Mouse (Mus musculus): Measurements from ENCODE around the gene Sh3bgrl.

- TF ChIP-seq CTCF (IDR thresholded peaks at IDR 0.05; ENCODE audit: low read depth) = no peak
- TF ChIP-seq EP300 (IDR thresholded peaks at IDR 0.05; ENCODE audit: low read depth) = no peak
Measured at GRCm38 (mm10) chrX:109121161-109121560, 26.0 kb downstream of the Sh3bgrl start.

Data from heart, postnatal 0 days (tissue).